Mouse (Mus musculus): ENCODE measurements around the gene Apof. TPM values are rescaled to one million over a fixed set of nuclear protein-coding genes. Genes with fewer than 3 reads are reported as not detected.
"Not testable (repeated sequence)": the region's sequence is repeated elsewhere in the genome, so short reads cannot be mapped to it uniquely, and the experiment has no call there.

Apof gene
- total RNA-seq, 2 experiments from 2014 or later, result not detected

DNA sequence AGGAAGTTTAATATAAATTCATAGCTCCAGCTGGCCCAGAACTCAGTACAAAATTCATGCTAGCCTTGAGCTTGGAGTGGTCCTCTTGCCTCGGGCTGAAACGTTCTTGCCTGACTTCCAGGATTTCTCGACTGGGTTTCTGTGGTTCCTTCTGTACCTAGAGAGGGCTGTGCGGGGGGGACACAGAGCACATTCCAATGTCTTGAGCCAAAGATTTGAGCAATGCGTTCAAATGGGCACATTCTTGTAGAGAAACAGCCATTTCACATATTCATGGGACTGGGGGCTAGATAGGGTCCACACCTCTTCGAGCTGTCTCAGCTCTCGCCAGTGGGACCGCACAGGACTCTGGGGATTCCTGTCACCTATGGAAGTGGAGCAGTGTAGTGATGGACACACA is 12.5 kb upstream of the Apof start:
- intact Hi-C loops (cut with DNase I), result no loop called here
- DNase-seq (ENCODE audit: low spot score in 2 of 2), result no peak

DNA sequence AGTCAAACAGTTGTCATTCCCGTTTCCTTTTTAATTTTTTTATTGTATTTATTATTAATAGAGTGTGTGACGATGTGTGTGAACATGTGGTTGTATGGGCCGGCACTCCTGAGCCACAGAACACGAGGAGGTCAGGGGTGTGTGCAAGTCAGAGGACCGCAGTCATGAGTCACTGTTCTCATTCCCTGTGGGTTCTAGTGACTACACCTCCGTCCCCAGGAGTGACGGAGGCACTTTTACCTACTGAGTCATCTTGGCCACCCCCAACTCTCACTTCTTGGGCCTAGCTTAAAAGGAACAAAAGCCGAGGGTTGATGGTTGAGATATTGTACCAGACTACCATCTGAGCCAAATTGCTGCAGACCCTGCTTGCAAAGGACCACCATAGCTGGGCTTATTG is 12.1 kb upstream of the Apof start:
- DNase-seq (ENCODE audit: low spot score in 2 of 2), result no peak
- intact Hi-C loops (cut with DNase I), result no loop called here

DNA sequence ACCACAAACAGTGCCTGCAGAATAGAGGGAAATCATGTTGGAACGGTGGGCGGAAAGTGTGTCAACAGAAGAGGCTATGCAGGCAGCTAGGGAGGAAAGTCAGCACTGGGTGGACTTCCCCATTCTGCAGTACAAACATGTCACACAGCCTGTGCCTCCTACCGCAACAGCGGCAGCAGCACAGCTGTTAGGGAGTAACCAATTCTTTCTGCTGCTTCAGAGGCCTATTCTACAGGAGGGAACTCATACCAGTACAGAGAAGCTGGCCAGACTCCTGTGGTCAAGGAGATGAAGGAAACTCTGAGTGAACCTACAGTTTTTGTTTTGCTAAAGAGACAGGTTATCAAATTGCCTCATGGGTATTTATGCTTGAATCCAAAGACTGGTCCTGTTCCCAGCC is 9.5 kb upstream of the Apof start:
- no peak for DNase-seq (ENCODE audit: low spot score in 2 of 2)
- intact Hi-C loops (cut with DNase I), result no loop called here

DNA sequence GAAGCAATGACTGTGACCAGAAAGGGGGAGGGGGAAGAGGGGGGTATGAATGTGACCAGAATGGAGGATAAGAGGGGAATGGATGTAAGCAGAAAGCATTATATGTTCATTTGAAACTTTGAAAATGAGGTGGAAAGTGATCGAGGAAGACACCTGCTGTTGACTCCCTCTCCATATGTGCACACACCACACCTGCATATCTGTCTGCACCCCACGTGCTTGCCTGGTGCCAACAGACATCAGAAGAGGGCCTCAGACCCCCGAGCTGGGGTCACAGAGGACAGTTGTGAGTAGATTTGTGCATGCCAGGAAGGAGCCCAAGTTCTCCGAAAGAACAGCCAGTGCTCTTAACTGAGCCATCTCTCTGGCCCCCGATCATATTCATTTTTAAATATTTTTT is 8.5 kb upstream of the Apof start:
- no peak for DNase-seq (ENCODE audit: low spot score in 2 of 2)
- intact Hi-C loops (cut with DNase I), result no loop called here

DNA sequence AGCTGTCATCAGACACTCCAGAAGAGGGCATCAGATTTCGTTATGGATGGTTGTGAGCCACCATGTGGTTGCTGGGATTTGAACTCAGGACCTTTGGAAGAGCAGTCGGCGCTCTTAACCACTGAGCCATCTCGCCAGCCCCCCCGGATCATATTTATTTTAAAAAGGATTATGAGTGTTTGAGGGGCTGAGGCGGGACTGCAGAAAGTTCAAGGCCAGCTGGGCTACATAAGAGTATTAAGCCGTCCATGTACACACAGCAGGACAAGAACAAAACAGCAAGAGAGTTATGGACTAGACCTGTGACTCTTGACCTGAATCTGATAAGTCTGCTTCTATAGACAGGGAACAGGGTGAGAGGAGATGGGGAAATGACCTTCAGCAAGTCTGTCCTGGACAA is 8.1 kb upstream of the Apof start:
- intact Hi-C loops (cut with DNase I), result not testable (repeated sequence)

DNA sequence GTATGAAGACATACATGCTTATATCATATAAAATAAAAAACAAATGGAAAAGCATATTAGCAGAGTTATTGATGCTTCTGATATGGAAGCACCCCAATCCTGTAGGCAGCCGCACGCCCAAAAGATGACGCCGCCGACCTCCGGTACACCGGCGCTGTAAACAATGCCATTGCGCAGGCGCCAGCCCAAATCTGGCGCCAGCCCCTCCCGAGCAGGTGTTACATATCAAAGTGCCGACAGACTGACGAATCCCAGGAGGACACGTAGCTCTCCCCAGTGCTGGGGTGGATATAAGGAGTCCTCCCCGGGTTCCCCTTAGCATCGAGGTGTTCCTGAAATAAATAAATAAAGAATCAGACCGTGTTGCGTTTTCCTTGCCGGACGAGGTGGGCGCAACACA is 6.2 kb upstream of the Apof start:
- DNase-seq (ENCODE audit: low spot score in 2 of 2), result no peak
- intact Hi-C loops (cut with DNase I), result no loop called here

More for the DNA sequence above, 8.1 kb upstream of the Apof start:
- not testable (repeated sequence) for DNase-seq (ENCODE audit: low spot score in 2 of 2)

DNA sequence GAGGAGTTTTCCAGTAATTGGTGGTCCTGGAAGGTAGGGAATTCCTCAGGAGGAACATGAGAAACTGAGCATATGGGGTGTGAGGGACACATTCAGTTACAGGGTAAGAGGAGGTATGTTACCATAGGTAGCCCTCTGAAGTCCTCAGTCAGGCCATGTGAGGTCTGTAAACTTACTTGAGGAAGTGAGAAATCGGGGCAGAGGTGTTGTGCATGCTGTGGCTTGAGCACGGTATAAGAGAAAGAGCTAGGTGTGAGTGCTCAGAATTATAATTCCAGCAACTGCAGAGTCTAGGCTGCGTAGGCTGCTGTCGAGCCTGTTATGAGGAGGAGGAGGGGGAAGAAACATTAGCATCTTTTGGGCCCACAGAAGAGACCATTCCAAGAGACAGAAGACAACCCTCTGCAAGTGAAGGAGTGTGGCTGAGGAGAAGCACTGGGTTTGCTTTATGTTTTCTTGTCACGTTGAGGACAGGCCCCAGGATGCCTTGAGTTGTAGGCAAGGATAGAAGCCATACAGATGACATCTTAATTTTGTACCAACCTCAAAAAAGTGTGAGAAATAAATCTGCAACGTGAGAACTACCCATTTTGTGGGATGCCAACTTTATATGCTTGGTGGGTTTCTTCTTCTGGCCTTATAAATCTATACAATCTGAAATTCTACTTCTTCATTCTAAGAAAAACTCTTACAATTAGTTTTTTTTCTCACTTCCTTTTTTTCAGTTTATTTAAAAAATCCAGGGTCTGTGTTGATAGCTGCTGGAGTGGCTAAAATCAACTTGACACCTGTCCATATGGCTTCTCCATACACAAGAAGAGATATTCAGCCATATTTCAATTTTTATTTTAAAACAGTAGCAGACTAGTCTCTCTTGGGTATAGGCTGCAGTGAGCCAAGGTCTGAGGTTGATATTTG is 4.8 kb upstream of the Apof start:
- intact Hi-C loops (cut with DNase I), result no loop called here
- DNase-seq (ENCODE audit: low spot score in 2 of 2), result no peak

DNA sequence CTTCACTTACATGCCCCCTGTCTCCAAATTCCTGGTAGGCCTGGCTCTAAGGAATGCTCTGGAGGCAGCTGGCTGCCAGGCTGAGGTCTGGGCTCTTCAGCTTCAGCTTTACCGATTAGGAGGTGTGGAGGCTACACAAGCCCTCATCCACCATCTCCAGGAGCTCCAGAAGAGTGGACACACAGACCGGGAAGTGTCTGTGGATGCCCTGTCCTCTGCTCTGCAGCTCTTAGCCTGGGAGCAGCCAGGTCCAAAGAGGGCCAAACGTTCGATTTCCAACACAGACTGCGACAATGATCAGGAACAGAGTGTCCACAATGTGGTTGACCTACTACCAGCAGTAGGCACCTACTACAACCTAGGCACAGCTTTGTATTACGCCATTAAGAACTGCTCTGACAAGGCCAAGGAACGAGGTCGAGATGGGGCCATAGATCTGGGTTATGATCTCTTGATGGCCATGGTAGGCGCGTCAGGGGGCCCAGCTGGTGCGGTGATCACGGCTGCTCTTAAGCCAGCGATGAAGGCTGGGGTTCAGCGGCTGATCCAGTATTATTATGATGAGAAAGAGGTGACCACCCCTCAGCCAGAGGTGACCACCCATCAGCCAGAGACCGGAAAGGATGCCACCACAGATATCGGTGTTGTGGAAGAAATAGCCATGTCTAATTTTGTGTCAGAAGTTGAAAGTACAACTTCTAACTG is 887 bp downstream of the Apof start:
- no peak for DNase-seq (ENCODE audit: low spot score in 2 of 2)
- intact Hi-C loops (cut with DNase I), result no loop called here

DNA sequence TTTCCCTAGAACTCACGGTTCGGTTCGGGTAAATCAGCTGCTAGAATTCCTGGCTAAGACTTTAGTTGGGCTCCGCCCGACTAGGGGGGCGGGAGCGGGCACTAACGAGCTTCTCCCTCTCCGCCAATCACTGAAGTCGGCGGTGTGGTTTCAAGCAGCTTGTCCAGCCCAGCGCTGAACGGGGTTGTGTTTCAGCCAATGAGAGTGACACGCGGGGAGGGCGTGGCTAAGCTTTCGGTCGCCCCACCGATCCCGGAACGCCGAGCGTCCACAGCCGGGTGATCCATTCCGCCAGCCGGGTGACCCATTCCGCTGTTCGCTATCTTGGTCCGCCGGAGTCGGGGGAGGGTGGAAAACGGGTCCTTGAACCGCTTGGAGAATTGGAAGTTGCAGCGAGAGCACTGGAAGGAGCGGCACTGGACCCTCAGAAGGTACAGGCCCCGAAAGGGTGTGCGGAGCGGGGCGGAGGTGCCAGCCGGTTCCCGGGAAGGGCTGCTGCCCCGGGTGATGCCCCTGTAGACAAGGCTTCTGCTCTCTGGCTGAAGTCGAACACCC is 1.9 kb downstream of the Apof start, which contains the start of gene Stat2:
Stat2 (plus strand) TSS at position 273 of the 555 bp plus-strand sequence.
- intact Hi-C loops (cut with DNase I), result no loop called here
- peak; percentile 94 to 97 for DNase-seq (ENCODE audit: low spot score in 2 of 2)

DNA sequence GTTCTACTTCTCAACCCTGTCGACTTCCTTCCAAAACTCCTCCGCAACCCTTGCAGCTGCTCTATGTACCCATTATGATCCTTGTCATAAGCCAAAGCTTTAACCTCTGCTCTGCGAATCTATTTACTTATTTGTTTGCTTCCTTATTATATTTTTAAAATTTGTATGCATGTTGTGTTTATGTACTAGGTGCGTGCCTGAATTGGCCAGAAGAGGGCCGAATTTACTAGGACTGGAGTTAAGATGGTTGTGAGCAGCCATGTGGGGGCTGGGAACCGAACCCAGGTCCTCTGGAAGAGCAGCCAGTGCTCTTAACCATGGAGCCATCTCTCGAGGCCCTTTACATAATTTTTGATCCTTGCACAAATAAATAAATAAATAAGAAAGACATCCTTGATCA is 2.4 kb downstream of the Apof start:
- intact Hi-C loops (cut with DNase I), result no loop called here

DNA sequence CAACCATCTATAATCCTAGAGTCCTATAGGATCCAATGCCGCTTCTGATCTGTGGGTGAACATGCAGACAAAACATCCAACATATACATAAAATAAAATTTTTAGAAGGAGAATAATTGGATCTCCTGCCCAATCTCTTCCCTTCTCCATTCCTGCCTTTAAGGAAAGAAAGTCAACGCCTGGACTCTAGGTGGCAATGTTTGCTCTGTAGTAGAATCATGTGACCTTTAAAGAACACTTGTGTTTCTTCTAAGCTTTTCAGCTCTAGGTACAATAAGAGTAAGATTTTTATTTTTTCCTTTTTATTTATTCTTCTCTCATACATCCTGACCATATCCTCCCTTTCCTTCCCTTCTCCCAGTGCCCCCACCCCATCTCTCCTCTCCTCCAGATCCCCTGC is 3.4 kb downstream of the Apof start:
- DNase-seq (ENCODE audit: low spot score in 2 of 2), result no peak
- intact Hi-C loops (cut with DNase I), result no loop called here

More for the DNA sequence above, 2.4 kb downstream of the Apof start:
- DNase-seq (ENCODE audit: low spot score in 2 of 2), result no peak

DNA sequence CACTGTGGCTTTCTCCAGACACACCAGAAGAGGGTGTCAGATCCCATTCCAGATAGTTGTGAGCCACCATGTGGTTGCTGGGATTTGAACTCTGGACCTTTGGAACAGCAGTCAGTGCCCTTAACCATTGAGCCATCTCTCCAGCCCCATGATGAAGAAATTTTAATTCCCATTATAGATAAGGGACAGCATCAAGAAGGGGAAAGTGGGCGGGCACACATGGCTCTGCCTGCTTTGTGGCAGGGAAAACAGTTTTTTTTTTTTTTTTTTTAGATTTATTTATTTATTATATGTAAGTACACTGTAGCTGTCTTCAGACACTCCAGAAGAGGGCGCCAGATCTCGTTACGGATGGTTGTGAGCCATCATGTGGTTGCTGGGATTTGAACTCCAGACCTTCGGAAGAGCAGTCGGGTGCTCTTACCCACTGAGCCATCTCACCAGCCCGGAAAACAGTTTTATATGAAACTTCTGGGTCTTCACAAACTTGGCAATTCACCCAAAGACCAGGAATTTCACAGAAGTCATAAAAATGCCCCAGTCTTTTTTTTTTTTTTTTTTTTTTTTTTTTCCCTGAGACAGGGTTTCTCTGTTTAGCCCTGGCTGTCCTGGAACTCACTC is 4.5 kb downstream of the Apof start:
- DNase-seq (ENCODE audit: low spot score in 2 of 2); intact Hi-C loops (cut with DNase I): not testable (repeated sequence)

DNA sequence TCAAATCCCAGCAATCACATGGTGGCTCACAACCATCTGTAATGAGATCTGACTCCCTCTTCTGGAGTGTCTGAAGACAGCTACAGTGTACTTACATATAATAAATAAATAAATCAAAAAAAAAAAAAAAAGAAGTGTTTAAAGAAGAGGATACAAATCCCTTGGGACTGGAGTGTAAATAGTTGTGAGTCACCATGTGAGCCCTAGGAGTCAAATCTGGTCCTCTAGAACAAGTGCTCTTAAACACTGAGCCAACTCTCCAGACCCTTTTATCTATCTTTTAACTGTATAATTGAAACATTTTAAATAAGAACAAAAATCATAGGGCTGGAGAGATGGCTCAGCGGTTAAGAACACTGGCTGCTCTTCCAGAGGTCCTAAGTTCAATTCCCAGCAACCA is 6.9 kb downstream of the Apof start:
- DNase-seq (ENCODE audit: low spot score in 2 of 2); intact Hi-C loops (cut with DNase I): not testable (repeated sequence)

DNA sequence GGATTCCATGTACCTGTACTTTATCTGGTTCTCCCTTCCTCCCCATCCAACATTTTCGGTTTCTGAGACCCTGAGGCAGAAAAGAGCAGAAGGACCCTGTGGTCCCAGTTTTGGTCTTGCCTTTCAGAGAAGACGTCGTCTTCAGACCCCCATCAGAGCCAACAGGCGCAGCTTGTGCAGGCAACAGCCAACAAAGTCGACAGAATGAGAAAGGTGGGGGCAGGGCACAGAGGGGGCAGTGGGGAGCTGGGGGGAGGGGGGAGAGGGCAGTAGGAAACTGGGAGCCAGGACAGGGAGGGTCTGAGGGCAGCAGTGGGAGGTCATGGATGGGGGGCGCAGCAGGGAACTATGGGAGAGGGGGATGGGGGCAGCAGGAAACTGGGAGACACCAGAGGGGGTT is 9.7 kb downstream of the Apof start:
- DNase-seq (ENCODE audit: low spot score in 2 of 2), result no peak
- intact Hi-C loops (cut with DNase I), result no loop called here

DNA sequence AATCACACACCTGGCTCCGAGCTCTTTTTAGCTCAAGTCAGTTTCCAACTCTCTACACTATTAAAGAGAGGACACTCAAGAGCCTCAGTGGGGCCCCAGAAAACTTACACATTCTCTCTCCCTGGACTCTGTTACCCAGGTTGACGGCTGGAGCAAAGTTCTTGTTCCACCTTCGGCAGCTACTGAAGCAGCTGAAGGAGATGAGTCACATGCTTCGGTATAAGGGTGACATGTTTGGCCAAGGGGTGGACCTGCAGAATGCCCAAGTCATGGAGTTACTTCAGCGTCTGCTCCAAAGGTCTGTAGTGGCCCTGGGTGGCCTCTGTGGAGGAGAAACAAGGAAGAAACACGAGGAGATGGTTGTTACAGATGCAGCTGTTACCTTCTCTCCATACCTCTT is 12.5 kb downstream of the Apof start:
- intact Hi-C loops (cut with DNase I), result no loop called here
- DNase-seq (ENCODE audit: low spot score in 2 of 2), result no peak

DNA sequence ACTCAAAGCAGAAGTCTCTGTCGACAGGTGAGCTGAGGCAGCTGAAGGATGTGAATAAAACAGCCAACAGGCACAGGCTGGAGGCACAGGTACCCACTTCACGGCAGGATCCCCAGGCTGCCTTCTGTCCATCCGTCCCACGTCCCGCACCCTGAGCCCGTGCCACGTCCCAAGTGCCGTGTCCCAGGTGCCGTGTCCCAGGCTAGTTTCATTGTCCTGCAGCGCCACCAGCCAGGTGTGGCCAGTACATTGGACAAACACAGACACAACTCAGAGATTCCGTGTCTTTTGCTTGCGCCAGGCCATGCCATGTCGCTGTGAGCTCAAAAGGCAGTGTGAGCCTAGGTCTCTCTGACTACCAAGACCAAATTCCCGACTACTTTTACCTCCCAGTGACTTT is 13.2 kb downstream of the Apof start:
- DNase-seq (ENCODE audit: low spot score in 2 of 2), result no peak
- intact Hi-C loops (cut with DNase I), result no loop called here

DNA sequence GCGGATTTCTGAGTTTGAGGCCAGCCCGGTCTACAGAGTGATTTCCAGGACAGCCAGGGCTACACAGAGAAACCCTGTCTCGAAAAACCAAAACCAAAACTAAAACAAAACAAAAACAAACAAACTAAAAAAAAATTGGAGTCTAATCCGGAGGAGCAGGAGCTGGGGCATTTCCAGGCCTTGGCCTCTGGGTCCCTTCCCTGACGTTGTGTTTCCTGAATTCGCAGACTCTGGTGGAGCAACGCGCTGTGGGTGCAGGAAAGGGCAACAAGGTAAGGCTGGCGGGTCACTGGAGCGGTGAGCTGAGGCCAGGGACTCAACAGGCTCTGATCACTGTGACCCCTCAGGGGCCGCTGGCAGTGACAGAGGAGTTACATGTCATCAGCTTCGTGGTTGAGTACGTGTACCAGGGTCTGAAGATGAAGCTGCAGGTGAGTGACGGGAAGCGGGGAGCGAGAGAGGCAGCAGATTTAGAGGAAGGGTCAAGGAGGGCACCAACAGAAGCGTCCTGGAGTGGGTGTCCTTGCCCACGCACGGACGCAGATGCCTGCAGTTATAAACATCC is 14.5 kb downstream of the Apof start:
- no peak for DNase-seq (ENCODE audit: low spot score in 2 of 2)
- intact Hi-C loops (cut with DNase I), result no loop called here

DNA sequence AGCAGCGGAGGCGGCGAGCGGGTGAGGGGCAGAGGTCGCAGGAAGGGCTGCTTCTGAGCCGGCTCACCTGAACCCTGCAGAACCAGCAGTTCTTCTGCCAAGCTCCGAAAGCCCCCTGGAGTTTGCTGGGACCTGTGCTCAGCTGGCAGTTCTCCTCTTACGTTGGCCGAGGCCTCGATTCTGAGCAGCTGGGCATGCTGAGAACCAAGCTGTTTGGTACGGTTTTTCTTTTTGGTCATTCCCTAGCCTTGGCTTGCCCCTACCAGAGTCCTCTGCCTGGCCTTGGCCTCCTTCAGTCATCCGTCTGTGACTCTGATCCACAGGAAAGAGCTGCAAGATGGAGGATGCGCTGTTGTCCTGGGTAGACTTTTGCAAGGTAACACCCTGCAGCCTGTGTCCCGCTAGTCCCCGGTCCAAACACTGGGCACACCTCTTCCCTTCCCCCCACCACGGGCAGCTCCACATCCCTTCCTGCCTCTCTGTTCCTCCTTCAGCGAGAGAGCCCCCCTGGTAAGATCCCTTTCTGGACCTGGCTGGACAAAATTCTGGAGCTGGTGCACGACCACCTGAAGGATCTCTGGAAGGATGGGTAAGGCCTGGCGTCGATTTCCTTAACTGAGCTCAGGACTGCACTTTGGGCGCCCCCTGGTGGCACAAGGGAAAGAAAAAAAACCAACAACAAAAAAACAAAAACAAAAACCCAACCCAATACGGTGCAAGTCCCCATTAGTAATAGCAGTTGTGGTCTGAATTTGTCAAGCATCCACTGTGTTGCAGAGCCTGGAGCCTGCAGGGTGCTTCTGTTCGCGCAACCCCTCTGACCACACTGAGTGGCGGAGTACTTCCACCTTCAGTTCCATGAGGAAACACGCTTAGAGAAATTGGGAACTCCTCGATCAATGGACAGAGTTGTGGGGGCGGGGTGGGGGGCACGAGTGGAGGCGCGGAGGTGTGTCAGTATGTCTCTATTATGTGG is 15.4 kb downstream of the Apof start:
- intact Hi-C loops (cut with DNase I), result loop anchor here (2.0 kb wide), 1 partner anchor 71 kb away; no protein-coding TSS in a partner anchor
- DNase-seq (ENCODE audit: low spot score in 2 of 2), result peak; percentile 43 to 49

DNA sequence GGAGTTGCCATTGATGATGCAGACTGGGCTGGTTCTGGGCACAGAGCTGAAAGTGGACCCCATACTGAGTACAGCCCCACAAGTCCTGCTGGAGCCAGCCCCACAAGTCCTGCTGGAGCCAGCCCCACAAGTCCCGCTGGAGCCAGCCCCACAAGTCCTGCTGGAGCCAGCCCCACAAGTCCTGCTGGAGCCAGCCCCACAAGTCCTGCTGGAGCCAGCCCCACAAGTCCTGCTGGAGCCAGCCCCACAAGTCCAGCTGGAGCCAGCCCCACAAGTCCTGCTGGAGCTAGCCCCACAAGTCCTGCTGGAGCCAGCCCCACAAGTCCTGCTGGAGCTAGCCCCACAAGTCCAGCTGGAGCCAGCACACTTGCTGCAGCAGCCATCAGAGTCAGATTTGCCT is 22.1 kb downstream of the Apof start:
- intact Hi-C loops (cut with DNase I); DNase-seq (ENCODE audit: low spot score in 2 of 2): not testable (repeated sequence)

Data from left cerebral cortex, postnatal 36 days (tissue).